Mouse (Mus musculus): ENCODE data around the gene Prickle2. TPM values are rescaled to one million over a fixed set of nuclear protein-coding genes. Genes with fewer than 3 reads are reported as not detected.

Prickle2 gene
- polyA plus RNA-seq, 1 experiment from 2014 or later, result 5.3 TPM

DNA sequence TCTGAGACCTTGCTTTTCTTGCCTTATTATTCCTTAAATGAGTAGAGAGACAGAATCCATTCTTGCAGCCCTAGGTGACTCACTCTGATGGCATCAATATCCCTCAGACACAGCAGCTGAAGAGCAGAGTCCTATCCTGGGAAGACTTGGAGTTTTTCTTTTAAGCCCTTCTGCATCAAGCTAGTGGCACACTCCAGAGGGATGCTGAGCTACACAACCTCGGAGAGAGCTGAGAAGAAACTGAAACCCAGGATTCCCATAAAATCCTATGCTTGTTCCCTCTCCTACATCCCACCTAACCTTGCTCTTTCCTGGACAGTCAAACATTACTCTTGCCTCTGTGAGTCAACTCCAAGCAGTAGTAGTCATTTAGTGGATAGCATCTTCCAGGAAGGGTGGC is 256.0 kb downstream of the Prickle2 start:
- peaks cover 14% of the 10 kb centered on the region for H3K4me1 ChIP-seq
- DNase-seq (ENCODE audit: low spot score), result no peak
- H3K4me3 ChIP-seq, result no peak overlapping the region
- H3K27me3 ChIP-seq (replicated peaks; ENCODE audit: low read depth, poor library complexity, severe bottlenecking), result no peaks in the 10 kb centered on the region
- 89% methylated on average over 1 of the region's 1 CpGs for WGBS
- no peaks in the 10 kb centered on the region for H3K9me3 ChIP-seq
- no peak overlapping the region for H3K27ac ChIP-seq (replicated peaks)
- H3K36me3 ChIP-seq (replicated peaks), result no peaks in the 10 kb centered on the region

DNA sequence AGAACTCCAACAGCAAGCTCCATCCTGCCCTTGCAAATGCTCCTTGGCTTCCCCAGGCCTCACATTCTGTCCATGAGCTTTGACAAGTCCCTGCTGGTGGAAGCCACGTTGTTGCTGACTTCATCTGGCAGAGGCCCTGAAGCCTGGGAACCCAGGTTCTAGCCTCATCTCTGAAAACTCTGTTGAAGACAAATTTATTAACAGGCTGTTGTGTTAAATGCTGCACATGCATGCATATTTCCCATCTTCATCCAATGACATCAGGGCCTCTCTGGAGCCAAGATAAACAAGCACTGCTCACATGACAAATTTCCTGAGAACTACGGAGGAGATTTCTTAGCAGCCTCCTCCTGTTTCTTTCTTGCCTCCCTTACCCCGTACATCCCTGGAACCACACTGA is 259.3 kb downstream of the Prickle2 start:
- WGBS, result 74% methylated on average over 3 of the region's 3 CpGs
- H3K4me3 ChIP-seq, result no peak overlapping the region
- H3K27me3 ChIP-seq (replicated peaks; ENCODE audit: low read depth, poor library complexity, severe bottlenecking), result no peaks in the 10 kb centered on the region
- no peaks in the 10 kb centered on the region for H3K36me3 ChIP-seq (replicated peaks)
- no peak overlapping the region for H3K27ac ChIP-seq (replicated peaks)
- H3K9me3 ChIP-seq, result no peaks in the 10 kb centered on the region
- 0 out of 2 replicates have a peak, but pooled peaks cover 4% of the 10 kb centered on the region for H3K4me1 ChIP-seq
- DNase-seq (ENCODE audit: low spot score), result no peak

DNA sequence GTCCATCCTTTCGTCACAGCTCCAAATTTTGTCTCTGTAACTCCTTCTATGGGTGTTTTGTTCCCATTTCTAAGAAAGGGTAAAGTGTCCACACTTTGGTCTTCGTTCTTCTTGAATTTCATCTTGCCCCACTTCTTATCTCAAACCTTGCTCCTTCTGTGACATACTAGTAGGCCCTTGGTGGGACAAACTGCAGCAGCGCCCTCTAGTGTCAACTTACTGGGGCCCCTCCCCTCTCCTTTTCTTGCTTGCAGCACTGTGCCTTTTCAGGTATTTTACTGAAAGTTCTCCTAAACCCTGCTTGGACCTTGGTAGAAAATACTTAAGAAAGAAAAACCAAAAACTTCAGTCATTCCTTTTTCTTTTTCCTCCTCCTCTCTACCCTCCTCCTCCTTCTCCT is 264.8 kb downstream of the Prickle2 start:
- no peaks in the 10 kb centered on the region for H3K36me3 ChIP-seq (replicated peaks)
- no peaks in the 10 kb centered on the region for H3K9me3 ChIP-seq
- no peak overlapping the region for H3K27ac ChIP-seq (replicated peaks)
- no peaks in the 10 kb centered on the region for H3K27me3 ChIP-seq (replicated peaks; ENCODE audit: low read depth, poor library complexity, severe bottlenecking)
- no peaks in the 10 kb centered on the region for H3K4me1 ChIP-seq
- WGBS, result 60% methylated on average over 3 of the region's 3 CpGs
- H3K4me3 ChIP-seq, result no peak overlapping the region
- peak; percentile 42 for DNase-seq (ENCODE audit: low spot score)

DNA sequence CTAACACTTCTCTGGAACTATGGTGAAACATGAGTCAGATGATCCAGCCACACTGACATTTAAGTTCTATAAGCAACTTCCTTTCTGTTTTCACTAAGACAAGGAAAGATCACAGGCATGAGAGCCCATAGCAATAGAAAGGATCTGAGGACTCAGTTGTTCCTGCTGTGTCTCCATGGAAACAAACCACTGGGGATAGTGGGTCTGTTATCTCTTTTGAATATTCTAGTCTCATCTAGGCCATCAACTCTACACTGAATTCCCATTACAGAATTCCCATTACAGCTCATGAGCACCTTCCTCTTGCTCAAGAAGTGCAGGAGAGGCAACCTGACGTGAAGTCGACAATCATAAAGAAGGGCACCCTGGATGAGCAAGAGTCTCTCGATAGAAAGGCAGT is 265.7 kb downstream of the Prickle2 start:
- no peaks in the 10 kb centered on the region for H3K27me3 ChIP-seq (replicated peaks; ENCODE audit: low read depth, poor library complexity, severe bottlenecking)
- no peak overlapping the region for H3K27ac ChIP-seq (replicated peaks)
- no peaks in the 10 kb centered on the region for H3K36me3 ChIP-seq (replicated peaks)
- no peak overlapping the region for H3K4me3 ChIP-seq
- no peaks in the 10 kb centered on the region for H3K9me3 ChIP-seq
- no peak for DNase-seq (ENCODE audit: low spot score)
- WGBS, result 89% methylated on average over 3 of the region's 3 CpGs
- no peaks in the 10 kb centered on the region for H3K4me1 ChIP-seq

DNA sequence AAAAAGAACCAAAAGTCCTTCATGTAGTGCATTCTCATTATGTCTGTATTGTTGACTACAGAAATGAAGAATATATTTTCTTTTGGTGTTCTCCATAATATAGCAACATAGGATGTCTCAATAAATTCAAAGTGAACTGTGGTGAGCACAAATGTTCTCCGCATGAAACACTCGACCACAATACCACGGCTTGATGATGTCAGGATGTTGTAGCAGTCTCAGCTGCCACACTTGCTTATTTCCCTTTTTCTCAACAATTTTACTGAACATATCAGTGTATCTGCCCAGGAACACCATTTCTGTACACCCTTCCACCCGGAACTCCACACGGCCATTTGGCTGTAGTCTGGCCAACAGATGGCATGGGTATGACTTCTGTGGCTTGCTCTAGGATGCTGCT is 273.8 kb downstream of the Prickle2 start:
- no peak for DNase-seq (ENCODE audit: low spot score)
- no peaks in the 10 kb centered on the region for H3K9me3 ChIP-seq
- H3K4me3 ChIP-seq, result no peak overlapping the region
- WGBS, result 96% methylated on average over 5 of the region's 5 CpGs
- H3K27me3 ChIP-seq (replicated peaks; ENCODE audit: low read depth, poor library complexity, severe bottlenecking), result no peaks in the 10 kb centered on the region
- no peaks in the 10 kb centered on the region for H3K4me1 ChIP-seq
- H3K36me3 ChIP-seq (replicated peaks), result no peaks in the 10 kb centered on the region
- no peak overlapping the region for H3K27ac ChIP-seq (replicated peaks)

DNA sequence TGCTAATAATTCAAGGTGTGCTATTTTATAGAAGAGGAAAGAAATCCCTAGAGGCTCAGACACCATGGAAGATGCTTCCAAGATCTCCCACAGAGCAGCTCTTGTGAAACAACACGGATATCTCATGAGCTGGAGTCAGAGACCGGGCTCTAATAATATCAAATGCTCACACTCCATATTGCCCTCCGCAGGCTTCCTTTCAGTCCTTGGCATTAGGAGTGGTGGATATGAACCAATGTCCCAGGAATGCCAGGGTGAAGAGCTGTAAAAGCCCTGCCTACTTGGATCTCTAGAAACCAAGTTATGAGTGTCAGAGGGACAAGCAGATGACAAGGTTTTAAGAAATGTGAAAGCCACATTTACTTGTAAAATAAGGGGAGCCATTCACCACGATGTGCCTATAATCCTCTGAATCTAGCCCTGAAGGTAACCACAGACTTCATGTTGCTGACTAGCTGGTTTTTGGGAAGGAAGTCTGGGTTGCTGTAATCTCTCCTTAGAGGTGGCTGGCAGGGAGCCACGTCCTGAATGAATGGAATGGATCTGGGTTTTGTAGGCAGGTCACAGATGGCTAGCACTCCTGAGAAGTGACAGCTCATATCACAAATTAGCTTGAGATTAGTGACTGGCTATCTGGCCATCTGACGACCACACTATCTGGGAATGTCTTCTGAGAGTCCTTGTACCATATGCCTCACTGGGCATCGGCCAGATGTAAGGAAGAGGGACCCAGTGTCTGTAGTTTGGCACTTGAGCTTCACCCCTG is 278.4 kb downstream of the Prickle2 start:
- DNase-seq (ENCODE audit: low spot score), result no peak
- Histone ChIP-seq H3K4me3 (no peak overlapping the region), H3K36me3 (replicated peaks) (no peaks in the 10 kb centered on the region), H3K9me3 (no peaks in the 10 kb centered on the region), H3K27ac (replicated peaks) (no peak overlapping the region), H3K27me3 (replicated peaks; ENCODE audit: low read depth, poor library complexity, severe bottlenecking) (no peaks in the 10 kb centered on the region), H3K4me1 (peaks cover 14% of the 10 kb centered on the region)
- 79% methylated on average over 7 of the region's 7 CpGs for WGBS

DNA sequence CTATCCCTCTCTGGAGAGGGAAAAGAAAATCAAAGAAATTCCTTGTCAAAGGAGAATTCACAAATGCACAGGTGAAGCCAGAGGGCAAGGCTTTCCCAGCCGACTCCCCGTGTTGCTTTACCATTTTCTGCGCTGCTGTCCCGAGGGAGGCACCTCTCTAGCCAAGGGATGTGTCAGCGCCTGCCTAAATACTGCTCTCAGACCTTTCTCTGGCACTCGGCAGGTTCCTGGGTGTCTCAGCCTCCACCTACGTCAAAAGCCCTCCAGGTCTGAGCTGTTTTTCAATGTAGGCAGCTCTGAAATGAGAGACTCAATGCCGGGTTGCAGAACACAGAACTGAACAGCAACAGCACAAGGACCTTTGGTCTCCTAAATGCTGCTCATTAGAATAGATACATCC is 280.1 kb downstream of the Prickle2 start:
- DNase-seq (ENCODE audit: low spot score), result no peak
- peaks cover 14% of the 10 kb centered on the region for H3K4me1 ChIP-seq
- H3K36me3 ChIP-seq (replicated peaks), result peaks cover 10% of the 10 kb centered on the region
- no peaks in the 10 kb centered on the region for H3K9me3 ChIP-seq
- WGBS, result 78% methylated on average over 8 of the region's 8 CpGs
- H3K27ac ChIP-seq (replicated peaks), result no peak overlapping the region
- no peak overlapping the region for H3K4me3 ChIP-seq
- no peaks in the 10 kb centered on the region for H3K27me3 ChIP-seq (replicated peaks; ENCODE audit: low read depth, poor library complexity, severe bottlenecking)

DNA sequence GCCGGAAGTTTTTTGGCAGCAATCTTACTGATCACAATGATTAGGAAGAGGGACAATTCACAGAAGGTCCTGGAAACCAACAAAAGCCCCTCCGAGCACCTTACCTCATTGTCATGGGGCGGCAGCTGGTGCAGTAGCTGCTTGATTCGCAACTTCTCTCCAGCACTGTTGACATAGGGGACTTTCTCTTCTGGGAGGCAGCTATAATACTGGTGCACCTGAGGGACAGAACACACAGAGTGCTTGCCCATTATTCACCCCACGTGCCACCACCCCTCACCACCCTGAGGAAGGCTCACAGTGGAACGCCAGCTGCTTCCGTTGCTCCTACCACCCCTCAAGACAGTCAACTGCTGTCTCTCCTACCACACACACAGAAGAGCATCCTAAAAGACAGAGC is 280.5 kb downstream of the Prickle2 start:
- DNase-seq (ENCODE audit: low spot score), result no peak
- 87% methylated on average over 7 of the region's 7 CpGs for WGBS
- no peak overlapping the region for H3K27ac ChIP-seq (replicated peaks)
- peaks cover 14% of the 10 kb centered on the region for H3K4me1 ChIP-seq
- H3K4me3 ChIP-seq, result no peak overlapping the region
- H3K9me3 ChIP-seq, result no peaks in the 10 kb centered on the region
- H3K36me3 ChIP-seq (replicated peaks), result peaks cover 13% of the 10 kb centered on the region
- no peaks in the 10 kb centered on the region for H3K27me3 ChIP-seq (replicated peaks; ENCODE audit: low read depth, poor library complexity, severe bottlenecking)

DNA sequence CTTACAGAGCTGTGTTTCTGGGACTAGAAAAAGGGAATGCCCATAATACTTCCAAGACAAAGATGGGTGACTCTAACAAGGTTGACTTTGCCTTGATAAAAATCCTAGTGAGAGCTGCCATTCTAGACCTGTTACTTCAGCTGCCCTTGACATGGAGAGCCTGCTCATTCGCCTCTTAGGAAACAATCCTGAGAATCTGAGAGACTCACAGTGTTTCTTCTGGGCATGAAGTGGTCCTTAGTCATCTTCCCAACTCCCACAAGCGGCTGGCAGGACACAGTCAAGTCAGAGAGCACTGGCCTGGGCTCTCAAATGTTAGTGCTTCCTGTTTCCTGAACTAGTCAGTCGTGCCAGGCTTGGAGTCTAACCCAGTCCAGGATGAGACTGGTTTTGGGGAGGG is 281.0 kb downstream of the Prickle2 start:
- 68% methylated on average over 3 of the region's 3 CpGs for WGBS
- Histone ChIP-seq H3K9me3 (no peaks in the 10 kb centered on the region), H3K4me3 (no peak overlapping the region), H3K27ac (replicated peaks) (no peak overlapping the region), H3K36me3 (replicated peaks) (peaks cover 17% of the 10 kb centered on the region), H3K4me1 (peaks cover 14% of the 10 kb centered on the region), H3K27me3 (replicated peaks; ENCODE audit: low read depth, poor library complexity, severe bottlenecking) (no peaks in the 10 kb centered on the region)
- no peak for DNase-seq (ENCODE audit: low spot score)

DNA sequence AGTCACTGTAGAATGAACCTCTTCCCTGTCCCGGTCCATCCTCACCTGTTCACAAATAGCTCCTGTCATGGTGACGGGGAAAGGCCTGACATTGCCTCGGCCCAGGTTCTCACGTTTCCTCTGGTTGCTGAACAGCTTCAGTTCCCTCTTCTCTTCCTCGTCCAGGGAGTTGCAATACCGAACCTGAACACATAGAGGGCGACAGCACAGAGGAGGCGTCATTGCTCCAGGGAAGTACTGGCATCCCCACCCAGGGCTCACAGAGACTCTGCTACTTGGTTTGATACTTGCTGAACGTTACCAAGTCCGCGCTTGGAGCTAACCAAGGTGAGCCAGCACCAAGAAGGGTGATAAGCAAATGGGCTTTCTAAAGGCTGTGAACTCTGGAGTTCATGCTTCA is 283.7 kb downstream of the Prickle2 start:
- peak; percentile 45 for DNase-seq (ENCODE audit: low spot score)
- 43% methylated on average over 11 of the region's 11 CpGs for WGBS
- Histone ChIP-seq H3K27me3 (replicated peaks; ENCODE audit: low read depth, poor library complexity, severe bottlenecking) (no peaks in the 10 kb centered on the region), H3K36me3 (replicated peaks) (peaks cover 22% of the 10 kb centered on the region), H3K4me3 (no peak overlapping the region), H3K9me3 (no peaks in the 10 kb centered on the region), H3K27ac (replicated peaks) (no peak overlapping the region), H3K4me1 (peaks cover 14% of the 10 kb centered on the region)

DNA sequence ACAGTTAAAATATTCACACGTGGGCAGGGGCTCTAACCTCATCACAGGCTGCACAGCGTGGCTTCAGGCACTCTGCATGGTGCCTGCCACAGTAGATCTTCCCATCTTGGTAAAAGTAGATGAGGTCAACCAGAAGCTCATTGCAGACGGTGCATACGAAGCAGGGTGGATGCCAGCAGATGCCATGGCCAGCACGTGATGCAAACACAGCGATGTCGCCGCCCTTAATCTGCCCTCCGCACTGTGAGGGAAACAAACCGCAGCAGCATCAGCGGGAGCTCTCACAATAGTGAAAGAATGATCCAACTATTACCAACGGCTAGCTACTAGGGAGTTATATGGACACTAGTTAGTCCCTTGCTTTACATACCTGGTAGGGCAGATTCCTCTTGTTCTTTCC is 285.8 kb downstream of the Prickle2 start:
- Histone ChIP-seq H3K27me3 (replicated peaks; ENCODE audit: low read depth, poor library complexity, severe bottlenecking) (no peaks in the 10 kb centered on the region), H3K4me1 (peaks cover 6% of the 10 kb centered on the region; the same call in 1 of the 2 replicates), H3K36me3 (replicated peaks) (peaks cover 22% of the 10 kb centered on the region), H3K9me3 (no peaks in the 10 kb centered on the region), H3K27ac (replicated peaks) (no peak overlapping the region), H3K4me3 (no peak overlapping the region)
- 94% methylated on average over 12 of the region's 12 CpGs for WGBS
- DNase-seq (ENCODE audit: low spot score), result no peak

DNA sequence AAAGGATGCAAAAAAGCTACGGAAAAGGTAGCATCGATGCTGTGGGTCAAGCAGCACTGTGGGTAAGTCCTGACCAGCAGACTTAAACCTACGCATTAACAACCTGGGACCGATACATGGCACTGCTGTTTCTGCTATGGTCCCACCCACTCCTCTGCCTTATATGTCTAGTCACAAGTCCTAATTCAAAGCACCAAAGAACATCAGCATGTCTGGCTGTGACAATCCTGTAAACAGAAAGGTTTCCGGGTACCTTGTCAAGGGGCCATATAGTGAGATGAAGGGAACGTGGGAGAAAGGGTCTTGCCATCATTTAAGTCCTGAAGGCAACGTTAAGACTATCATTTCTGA is 290.6 kb downstream of the Prickle2 start:
- WGBS, result 90% methylated on average over 7 of the region's 7 CpGs
- Histone ChIP-seq H3K36me3 (replicated peaks) (peaks cover 19% of the 10 kb centered on the region), H3K4me3 (no peak overlapping the region), H3K9me3 (no peaks in the 10 kb centered on the region), H3K4me1 (peaks cover 13% of the 10 kb centered on the region), H3K27ac (replicated peaks) (no peak overlapping the region), H3K27me3 (replicated peaks; ENCODE audit: low read depth, poor library complexity, severe bottlenecking) (no peaks in the 10 kb centered on the region)
- DNase-seq (ENCODE audit: low spot score), result no peak

DNA sequence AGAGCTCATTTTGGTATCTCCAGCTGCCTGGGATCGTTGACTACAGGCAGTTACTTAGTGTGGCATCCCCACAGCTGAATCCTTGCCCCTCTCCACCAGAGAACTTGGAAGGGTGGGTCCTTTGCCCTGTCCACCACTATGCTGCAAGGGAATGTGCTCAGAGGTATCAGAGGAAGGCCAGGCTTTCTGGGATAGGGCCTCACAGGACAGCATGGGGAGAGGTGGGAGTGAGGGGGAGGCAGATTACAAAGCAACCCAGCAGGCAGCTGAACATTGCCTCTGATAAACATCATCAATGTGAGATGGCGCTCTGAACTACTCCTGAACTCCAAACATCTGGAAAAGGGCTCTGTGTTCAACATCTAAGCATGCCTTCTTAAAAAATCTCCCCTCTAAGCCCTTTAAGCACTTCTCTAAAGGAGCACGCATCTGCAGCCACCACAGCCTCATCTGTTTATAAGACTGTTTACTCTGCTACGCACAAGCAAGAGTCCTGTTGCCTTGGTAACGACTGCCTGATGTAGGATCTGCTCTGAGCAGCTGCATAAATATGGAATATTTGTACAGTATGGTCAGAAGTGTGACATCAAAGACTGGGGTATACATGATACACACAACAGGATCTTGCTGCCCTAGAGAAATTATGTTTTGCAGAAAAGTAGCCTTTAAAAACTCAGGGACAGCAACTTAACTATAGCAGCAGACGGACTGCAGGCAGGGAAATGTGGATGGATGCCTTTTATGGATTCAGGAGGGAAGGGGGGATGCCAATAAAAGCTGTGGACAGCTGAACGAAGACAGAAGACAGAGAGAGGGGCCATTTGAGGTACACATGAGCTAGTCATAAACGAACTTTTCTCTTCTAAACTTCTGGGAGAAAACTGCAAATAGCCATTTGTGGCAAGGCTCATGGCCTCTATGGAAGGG is 291.2 kb downstream of the Prickle2 start:
- peak; percentile 19 for DNase-seq (ENCODE audit: low spot score)

More for the DNA sequence above, 291.2 kb downstream of the Prickle2 start:
- no peaks in the 10 kb centered on the region for H3K27me3 ChIP-seq (replicated peaks; ENCODE audit: low read depth, poor library complexity, severe bottlenecking)
- peaks cover 19% of the 10 kb centered on the region for H3K36me3 ChIP-seq (replicated peaks)
- 71% methylated on average over 8 of the region's 8 CpGs for WGBS
- H3K27ac ChIP-seq (replicated peaks), result peak overlapping the region; percentile 48
- no peak overlapping the region for H3K4me3 ChIP-seq
- H3K4me1 ChIP-seq, result peaks cover 13% of the 10 kb centered on the region
- no peaks in the 10 kb centered on the region for H3K9me3 ChIP-seq

All from embryonic facial prominence, embryonic 10.5 days (tissue).